Mouse (Mus musculus): ENCODE data around the gene a.
A peak's percentile ranks its signal among the peaks of the same experiment; 100 is the strongest.
"Not testable (repeated sequence)": the region's sequence is repeated elsewhere in the genome, so short reads cannot be mapped to it uniquely, and the experiment has no call there.

a gene

DNA sequence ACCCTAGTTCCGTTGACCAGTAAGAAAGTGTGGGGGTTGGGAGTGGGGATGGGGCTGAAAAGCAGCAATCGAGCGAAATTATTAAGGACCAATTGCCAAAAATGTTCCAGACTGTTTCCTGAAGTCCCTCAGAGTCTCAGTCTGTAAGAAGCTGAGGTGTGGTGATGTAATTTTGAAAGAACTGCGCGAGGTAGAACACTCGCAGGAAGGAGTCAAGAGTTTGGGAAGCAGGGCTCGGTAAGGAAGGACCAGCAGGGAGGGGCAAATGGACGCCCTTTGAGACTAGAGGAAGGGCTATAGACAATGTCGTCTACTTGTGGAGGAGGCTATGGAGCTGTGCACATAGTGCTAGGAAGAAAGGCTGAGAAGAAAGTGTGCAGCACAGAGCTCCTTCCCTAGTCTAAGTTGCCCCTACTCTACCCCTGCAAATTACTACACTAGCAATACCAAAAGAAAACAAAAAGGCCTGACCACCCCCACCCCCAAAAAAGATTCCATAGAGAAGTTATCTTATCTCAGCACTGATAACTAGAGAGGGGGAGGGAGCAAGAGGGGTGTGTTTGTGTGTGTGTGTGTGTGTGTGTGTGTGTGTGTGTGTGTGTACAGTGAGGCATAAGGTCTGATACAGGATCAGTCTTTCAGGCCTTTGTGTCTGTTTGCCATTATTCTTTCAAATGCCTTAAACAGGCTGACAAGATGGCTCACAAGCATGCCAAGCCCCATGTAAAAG is 260.6 kb downstream of the a start:
- DNase-seq (ENCODE audit: low read depth, low spot score), result no peak

DNA sequence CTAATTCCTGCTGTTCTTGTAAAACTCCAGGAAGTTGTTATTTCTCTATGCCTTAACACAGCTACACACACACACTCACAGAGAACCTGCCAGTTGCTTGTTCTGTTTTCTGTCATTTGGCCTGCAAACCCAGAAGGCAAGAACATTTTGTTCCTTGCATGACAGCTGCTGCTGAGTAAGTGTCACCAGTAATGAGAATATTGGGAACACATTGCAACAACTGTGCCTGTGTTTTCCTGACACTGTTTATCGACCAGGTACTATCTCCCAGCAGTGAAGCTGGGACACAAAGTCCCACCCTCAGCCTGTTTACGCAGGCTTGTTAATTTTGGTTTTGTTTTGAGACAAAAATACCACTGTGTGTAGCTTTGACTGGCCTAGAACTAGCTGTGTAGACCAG is 261.5 kb downstream of the a start:
- DNase-seq (ENCODE audit: low read depth, low spot score), result no peak

DNA sequence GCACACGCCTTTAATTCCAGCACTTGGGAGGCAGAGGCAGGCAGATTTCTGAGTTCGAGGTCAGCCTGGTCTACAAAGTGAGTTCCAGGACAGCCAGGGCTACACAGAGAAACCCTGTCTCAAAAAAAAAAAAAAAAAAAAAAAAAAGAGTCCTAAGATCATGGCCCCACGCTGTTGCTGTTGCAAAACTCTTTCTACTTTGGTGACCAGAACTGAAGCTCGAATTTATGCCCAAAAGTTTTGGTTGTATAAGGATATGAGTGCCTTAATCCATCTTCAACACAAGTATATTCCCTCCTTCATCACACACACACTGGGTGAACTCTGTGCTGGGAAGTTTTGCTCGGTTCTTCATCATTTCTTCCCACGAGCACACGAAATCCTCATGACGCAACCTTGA is 262.3 kb downstream of the a start:
- DNase-seq (ENCODE audit: low read depth, low spot score), result not testable (repeated sequence)

DNA sequence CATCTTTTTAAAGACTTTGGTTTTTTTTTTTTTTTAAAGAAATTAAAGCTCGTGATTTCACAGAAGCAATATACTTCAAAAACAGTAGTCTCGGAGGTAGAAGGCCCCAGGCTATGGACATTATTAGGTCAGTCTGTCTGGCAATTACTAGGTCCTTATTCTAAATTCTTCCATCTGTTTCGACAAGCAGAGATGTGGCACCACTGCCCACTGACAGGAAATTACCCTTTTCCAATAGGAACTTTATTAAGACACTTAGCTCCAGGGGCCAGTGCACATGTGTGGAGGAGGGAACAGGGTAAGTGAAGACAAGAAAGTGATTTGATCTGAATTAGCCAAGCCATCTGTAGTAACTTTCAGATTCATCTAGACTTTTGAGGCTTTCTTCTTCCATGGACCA is 263.5 kb downstream of the a start:
- DNase-seq (ENCODE audit: low read depth, low spot score), result no peak

DNA sequence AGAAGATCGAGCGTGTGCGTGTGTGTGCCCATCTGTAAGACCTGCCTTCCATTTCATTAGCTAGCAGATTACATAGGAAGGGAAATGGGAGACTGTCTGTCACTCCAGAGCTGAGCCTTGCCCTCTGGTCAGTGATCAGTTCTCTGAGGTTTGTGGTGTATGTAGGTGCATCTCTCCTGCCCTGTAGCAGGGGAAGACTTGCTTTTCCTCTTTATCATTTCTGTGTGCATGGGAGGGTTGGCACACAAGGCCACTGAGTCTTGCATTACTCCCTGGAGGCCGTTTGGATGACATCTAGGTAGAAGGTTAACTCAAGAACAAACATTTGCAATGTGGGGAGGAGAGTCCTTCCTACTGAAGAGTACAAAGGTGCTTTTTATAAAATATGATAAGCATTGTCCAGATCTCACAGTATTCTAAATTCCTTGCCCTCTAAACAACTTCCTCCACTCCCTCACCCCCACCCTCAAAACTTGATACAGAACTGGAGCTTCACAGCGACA is 264.9 kb downstream of the a start:
- DNase-seq (ENCODE audit: low read depth, low spot score), result no peak

DNA sequence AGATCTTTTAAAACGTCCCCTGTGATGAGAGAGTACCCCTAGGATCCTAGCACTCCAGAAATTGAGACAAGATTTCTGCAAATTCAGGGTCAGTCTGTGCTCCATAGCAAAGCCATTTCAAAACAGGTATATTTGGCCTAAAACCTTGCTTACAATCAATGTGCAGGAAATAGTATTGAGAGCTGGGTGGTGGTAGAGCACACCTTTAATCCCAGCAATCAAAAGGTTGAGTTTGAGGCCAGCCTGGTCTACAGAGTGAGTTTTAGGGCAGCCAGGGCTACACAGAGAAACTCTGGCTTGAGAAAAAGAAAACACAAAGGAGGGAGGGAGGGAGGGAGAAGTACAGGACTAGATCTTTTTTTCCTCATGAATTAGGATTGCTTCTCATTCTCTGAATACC is 266.2 kb downstream of the a start:
- DNase-seq (ENCODE audit: low read depth, low spot score), result no peak

DNA sequence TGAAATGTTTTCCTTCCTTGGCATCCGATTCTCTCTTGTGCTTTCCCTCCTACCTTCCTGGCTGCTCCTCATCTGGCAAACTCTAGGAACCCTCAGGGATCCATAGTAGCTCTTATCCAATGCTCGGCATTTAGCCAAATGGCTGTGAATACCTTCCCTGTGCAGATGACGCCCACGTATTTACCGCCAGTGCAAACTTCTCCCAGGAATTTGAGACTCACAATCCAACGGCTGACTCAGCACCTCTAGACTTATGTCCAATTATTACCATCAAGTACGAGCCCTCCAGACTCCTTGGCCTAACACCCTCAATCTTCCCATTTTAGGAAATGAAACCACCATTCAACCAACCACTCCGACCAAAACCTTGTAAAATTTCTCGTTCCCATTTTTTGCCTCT is 279.8 kb downstream of the a start:
- no peak for DNase-seq (ENCODE audit: low read depth, low spot score)

DNA sequence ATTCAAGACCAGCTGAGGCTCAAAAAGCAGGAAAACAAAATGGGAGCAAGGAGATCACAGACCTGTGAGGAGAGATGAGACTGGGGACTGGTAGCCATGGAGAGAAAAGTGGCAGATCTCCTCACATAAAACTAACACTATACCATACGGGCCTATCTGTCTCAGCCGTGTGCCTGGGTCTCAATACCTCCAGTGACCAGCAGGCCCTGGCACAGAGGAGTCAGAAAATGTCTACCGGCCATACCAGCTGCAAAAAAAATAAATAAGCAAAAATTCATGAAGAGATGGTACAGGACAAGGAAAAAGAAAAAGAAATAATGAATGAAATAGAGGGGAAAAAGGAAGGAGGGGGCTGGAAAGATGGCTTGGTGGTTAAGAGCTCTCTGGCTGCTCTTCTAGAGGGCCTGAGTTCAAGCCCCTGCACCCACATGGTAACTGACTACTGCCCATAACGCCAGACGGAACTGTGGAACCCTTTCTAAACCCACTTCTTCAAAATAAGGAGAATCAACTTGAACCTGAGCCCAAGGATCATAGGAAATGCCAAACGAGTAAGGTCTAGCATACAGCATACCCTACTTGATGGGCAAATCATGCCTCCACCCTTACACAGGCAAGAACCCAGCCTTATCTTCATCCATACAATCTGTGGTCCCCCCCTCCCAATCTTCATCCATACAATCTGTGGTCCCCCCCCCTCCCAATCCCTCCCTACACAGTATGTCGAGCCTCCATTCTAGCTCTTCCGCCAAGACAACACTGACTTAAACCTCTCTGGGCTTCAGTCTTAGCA is 281.3 kb downstream of the a start:
- DNase-seq (ENCODE audit: low read depth, low spot score), result no peak

DNA sequence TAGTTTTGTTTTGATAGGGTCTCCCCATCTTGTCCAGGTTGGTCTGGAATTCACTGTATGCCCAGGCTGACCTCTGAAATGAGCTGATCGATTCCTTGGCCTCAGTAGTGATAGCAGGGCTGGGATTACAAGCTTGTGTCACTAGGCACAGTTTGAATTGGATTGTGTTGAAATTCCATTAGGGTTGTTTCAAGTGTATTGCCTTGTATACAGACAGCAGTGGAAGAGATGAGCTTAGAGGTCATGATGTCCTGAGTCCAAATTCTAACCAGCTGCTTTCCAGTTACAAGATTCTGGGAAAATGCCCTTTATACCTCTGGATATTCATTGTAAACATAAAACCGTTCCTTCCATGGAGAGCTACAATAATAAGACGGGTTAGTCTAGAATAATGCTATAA is 282.1 kb downstream of the a start:
- no peak for DNase-seq (ENCODE audit: low read depth, low spot score)

DNA sequence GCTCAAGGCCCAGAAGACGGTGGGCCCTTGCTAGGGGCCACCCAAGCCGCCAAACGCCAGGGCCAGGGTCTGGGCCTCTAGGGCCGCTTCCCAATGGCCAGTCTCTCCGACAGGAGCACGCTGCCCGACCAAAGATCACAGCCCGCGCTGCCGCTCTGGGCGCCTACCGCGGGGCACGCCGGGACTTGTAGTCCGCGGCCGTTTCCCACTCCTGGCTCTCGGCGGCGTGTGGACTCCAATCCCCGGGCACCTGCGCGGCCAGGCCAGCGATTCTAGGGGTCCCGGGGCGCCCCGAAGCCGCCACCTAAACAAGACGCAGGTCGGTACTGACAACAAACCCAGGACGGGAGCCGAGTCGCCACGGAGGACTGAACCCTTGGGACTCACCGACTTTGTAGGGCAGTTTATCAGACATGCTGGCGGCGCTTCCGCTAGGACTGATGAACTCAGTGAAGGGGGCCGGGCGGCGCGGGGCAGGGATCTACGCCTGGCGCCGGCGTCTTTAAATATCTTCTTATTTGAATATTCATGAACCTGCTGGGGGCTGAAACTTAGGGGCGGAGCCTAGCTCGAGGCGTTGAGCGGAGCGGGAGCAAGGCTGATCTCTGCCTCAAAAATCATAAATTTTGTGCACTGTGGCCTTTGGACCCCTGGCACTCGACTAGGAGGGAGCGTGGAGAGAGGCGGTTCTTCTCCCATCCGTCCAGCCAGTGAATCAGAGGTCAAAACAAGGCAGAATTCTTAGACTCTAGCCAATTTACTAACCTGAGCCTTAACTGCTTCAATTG is 283.0 kb downstream of the a start, which contains the start of gene Ahcy:
Gene Ahcy, minus strand, starts transcription at position 520 of the 788 bp plus-strand sequence.
- peak; percentile 93 for DNase-seq (ENCODE audit: low read depth, low spot score)

DNA sequence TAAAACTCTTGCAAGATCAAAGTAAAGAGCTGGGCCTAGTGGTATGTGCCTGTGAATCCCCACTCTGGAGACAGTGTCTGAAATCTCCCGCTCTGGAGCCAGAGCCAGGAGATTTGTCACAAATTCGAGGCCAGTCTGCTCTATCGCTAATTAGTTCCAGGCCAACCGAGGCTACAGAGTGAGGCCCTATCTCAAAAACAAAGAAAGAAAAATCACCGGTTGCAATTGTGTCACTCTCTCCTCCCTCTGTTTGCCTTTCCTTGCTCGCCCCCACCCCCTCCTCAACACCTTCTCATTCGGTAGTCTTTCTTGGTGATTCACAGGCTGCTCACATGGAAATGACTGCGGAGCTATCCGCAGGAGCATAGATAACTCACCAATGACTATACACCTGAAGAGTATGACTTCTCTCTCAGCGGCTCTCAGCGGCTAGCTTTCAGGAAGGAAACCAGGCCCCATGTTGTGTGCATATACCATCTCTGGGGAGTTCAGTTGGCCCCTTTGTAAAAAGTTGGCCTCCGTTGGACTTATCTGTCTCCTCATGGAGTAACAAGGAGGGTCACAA is 283.6 kb downstream of the a start:
- peak; percentile 34 for DNase-seq (ENCODE audit: low read depth, low spot score)

DNA sequence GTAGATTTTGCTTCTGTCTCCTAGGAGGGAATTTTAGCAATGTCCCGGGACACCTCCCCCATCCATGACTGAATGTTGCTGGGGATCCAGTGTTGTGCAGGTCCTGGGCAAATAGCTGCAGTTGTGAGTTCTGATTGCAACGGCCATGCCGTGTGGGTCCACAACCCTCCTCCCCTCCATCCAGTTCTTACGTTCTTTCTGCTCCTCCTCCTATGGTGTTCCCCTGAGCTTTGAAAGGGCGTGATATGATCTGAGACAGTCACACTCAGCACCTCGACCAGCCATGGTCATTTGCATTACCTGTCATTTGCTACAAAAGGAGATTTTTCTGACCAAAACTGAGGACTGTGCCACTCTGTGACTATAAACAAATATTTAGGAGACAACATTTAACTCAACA is 284.4 kb downstream of the a start:
- no peak for DNase-seq (ENCODE audit: low read depth, low spot score)

DNA sequence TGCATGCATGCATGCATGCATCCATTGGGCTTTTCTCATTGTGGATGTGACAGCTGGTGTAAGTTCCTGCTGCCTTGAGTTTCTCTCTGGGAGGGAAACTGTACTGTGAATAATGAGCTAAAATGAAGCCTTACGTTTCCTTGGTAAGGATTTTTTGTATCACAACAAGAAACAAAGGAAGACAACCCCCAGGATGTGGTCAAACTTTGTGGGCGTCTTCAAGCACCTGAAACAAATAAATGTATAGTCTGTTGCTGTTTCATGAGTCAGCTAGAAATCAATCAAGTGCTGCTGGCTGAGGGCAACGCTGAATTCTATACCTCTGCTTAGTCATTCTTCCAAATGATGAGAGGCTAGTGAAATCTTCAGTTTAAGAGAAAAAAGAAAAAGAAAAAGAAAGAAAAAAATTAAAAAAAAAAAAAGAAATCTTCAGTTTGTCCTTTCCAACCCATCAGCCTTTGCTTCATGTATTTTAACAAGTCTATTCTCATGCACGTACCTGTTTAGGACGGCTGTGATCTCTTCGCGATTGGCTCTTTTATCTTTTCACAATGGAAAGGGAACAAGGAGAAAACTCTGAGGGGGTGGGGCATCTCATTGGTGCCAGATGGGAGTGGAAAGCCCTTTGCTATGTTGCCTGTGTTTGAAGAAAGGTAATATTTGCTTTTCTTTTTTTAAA is 288.4 kb downstream of the a start:
- peak; percentile 74 for DNase-seq (ENCODE audit: low read depth, low spot score)

DNA sequence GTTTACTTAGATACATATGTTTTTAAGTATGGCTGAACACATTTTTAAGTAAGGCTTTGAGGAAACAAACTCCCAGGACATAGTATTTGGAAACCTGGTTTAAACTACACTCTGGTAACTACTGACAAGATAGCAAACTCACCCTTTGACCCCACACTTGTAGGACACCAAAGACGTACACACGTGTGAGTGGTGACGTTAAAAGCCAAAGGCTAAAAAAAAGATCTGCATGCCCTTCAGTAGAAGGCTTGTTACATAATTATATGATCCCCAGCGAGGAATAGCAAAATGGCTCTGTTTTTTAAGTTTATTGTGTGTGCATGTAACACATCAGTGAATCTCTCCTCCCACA is 289.0 kb downstream of the a start:
- DNase-seq (ENCODE audit: low read depth, low spot score), result no peak

DNA sequence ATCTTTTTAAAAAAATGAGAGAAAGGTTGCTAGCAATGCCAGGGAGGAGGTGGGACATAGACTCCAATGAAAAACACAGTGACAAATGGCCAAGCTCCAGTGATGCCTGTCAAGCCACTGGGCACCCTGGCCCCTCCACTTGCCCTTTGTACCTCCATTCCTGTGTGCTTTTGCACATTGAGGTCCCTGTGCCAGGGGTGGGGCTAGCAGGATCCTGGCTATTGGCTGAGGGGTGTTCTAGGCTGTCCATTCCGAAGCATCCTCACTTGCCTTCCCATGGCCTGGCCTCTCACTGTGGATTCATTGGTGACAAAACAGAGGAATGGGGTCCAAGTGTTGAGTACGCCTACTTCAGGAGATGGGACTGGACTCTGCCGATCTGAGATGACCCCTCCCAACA is 289.9 kb downstream of the a start:
- DNase-seq (ENCODE audit: low read depth, low spot score), result no peak

DNA sequence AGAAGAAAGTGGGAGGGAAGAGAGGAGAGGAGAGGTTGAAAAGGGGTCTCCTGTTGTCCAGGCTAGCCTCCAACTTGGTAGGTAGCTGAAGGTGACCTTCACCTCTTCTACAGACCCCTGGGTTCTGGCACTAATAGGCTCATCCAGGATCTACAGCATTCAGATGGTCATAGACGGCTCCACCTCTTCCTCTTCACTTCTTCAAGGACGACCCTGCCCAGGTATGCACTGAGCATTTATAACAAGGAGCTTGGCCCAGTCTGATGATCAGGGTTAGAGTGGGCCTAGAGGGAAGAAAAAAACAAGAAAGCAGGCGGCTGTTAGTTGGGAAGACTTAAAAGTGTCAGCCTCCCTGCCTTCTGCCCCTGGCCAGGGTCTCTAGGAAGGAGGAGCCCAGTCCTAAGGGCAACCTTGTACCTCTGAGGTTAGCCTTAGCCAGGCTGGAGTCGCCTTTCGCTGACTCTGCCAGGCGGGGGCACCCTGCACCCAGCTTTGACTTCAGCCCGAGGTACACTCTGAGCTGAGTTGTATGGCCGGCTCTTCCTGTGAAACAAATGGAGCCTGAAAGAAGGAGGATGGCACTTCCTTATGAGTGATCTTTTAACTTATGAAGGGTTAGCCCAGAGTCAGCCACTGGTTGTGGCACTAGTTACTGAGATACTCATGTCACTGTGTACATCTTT is 291.1 kb downstream of the a start:
- peak; percentile 82 for DNase-seq (ENCODE audit: low read depth, low spot score)

DNA sequence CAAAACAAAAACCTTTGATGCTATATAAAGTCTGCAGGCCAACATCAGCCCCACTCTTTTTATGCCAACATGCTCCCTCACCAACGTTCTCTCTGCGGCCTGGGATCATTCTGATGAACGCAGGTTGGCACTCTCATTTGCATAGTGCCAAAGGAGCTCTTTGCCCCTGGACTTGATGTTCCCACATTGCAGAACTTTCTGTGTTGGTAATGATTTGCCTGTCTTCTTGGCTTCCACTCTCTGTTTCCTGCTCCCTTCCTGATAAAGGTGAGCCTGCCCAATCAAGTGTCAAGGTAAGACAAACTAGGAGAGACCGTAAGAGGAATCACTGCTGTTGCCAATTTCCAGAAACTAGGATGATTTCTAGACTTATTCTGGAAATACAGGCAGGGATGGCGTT is 293.3 kb downstream of the a start:
- DNase-seq (ENCODE audit: low read depth, low spot score), result no peak

DNA sequence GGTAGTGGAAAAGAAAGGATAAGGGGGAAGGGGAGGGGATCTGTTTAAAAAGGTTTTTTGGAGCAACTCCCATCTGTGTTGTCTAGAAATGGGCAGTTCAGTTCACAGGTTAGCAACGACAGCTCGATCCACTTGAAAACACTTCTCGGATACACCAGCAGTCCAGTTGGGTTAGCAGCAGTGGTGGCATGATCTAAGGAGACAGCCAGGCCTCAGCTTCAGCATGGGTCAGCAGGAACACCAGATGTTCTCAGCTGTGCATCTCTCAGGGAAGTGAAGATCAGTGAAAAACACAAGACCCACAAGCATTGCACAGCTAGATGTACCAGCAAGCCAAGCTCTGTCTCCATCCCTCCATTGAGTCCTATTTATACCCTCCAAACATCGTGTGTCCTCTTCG is 295.1 kb downstream of the a start:
- no peak for DNase-seq (ENCODE audit: low read depth, low spot score)

DNA sequence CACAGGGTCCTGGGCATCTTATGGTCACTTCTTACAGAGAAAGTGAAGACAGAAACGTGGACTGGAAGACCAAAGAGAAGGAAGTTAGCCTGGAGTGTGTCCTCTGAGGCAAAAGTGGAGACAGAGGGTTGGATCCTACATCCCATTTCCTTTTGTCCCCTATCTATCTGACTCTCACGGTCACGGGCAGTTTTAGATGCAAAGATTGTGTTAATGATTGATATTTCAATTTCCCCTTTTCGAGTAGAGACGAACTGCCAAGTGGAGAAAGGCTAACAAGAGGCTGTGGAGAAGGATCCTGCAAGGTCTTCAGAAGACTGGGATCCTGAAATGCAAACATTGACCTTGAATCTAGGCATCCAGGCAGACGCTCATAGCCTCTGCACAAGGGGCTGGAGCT is 297.1 kb downstream of the a start:
- DNase-seq (ENCODE audit: low read depth, low spot score), result no peak

DNA sequence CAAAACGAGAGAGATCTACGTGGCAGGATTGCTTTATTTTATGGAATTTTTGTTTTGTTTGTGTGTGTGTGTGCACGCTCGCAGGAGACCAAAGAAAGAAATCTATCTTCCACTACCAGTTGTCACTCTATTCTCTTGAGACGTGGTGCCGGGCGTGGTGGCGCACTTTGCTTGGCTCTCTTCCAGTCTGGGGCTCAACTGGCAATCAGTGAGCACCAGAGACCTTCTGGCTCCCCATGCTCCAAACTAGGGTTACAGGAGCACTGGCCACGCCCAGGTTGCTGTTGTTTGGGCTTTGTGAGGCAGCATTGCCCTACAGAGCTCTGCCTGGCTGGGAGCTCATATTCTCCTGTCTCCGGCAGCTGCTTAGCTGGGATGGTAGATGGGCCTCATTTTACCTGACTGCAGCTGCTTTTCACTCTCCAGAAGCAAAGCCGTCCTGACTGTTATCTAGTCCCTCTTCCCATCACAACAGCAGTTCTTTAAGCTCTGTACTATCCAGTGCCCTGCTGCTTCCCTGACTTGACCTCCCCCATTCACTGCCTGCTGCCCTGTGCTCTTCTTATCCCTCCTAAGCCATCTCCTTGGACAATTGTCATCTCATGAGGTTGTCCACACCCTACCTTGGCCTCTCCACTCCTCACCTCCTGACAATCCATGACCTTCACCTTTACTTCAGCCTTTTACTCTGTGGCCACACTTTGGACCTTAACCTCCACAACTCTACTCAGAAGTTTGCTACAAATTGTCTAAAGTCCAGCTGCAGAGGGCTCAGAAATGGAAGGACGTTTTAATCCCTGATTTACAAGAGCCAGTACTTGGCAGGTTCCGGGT is 299.9 kb downstream of the a start:
- DNase-seq (ENCODE audit: low read depth, low spot score), result no peak

Measured in CD4-positive, CD25-positive, alpha-beta regulatory T cell, adult 2 months (primary cell).